Mouse (Mus musculus): ENCODE measurements around the gene Myo1d.
"Not testable (repeated sequence)": the region's sequence is repeated elsewhere in the genome, so short reads cannot be mapped to it uniquely, and the experiment has no call there.

Gene Myo1d

DNA sequence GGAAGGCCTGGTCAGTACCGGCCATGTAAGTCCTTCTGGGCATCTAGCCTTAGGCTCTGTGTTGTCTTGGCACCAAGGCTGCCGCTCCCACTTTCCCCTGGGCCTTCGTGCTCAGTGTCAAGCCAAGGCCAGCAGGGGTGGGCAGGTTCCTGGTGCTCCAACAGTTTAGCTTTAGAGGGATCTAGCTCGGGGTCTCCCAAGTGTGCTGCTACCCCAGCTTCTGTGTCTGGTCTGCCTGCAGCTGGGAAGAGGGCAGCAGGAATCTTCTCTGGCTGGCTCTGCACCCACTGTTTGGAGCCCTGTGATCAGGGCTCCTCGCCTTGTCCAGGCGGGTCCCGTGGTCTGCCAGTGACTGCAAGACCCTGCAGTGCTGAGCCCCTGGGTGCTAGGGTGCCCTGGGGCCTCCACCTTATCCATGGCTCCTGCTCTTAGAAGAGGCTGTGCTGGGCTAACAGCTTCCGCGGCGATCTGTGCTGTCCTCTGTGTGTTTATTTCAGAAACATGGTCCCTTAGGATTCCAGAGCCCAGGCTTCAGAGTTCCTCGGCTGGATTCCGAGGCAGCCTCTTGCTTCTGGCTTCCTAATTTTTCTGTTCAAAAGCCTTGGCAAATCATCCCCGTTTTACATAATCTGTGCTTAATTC lies 298.3 kb downstream of the Myo1d start:
- DNase-seq (ENCODE audit: low spot score in 2 of 2) = no peak

DNA sequence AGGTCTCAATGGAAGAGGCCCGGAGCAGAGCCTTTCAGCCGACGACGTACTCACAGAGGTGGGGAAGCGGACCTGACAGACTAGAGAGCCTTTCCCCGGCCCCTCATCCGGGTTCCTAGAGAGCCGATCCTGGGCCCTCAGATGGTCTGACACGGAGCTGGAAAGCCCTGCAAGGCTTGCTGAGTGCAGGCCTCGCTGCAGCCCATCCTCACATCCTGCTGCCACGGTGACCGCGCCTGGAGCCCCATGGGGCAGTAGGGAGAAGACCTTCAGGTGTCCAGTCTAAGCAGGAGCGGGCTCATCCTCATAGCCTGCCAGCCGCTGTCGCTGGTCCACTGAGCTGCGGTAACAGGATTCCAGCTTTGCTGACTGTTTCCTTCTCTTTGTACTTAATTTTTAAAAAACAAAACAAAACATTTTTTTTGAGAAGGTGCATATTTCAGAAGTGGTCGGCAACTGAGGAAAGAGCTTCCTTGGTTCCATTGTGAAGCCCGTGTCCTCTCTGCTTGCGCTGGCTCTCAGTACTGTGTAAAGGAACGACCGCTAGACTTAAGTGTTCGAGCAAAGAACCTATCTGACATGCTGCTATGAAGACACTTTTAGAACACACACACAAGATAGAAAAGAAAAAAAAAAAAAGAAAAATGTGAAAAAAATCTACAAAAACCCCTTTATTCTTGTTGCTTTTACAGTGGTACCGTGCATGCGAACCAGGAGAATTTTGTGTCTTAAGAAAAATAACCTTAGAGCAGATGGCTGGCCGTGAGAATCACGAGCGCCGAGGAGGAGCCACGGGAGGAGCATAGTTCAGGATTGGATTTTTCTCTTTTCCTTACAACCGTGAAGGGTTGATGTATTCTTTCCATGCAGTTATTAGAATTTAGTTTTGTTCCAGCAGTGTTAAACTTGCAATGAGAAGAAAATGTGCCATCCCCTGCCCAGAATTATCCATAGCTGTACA lies 299.6 kb downstream of the Myo1d start:
- no peak for DNase-seq (ENCODE audit: low spot score in 2 of 2)

DNA sequence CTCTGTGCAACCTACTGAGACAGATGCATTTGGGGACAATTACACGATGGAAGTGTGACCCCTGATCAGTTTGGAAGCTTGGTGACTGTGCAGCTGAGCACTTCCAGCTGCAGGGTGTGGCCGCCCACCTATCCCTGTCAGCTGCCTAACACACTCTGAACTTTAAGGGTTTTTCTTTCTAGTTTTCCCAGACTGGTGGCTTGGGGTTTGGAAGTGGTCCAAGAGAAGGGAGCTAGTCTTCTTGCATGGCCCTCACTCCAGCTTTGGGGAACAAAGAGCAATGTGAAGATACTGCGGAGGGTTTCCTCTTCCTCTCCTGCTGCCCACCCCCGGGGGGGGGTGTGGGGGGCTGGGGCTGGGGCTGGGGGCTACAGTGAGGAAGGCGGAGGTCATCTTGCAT lies 300.4 kb downstream of the Myo1d start:
- no peak for DNase-seq (ENCODE audit: low spot score in 2 of 2)

DNA sequence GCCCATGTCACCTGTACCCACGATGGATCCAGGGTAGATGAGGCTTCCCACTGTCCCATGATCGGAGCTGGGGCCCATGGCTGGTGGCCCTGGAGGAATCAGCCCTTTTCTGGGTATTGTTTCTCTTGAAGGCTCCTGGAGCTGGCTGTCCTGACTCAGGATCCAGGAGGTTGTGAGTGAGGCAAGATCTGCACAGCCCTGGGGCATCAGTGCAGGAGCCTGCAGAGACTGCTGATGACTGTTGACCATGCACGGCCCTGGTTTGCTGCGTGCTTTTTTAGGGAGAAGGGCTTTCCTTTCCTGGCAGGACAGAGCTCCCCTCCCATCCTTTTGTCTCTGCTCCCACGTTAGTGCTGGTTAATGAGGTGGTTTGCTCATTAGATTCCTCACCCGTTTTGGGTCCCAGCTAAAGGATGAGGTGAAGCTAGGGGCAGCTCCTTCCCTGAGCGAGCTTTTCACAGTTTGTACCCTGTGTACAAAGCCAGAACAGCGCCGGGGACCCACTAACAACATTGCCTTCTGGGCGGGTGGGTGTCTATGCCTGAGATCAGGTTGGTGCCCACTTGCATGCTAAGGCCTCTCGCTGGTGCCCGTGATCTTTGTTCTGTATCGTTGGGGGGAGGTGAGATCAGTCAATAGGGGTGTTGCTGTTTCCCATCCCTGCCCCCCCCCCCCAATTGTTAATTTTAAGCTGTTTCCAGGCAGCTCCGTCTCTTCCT lies 301.0 kb downstream of the Myo1d start:
- DNase-seq (ENCODE audit: low spot score in 2 of 2) = no peak

DNA sequence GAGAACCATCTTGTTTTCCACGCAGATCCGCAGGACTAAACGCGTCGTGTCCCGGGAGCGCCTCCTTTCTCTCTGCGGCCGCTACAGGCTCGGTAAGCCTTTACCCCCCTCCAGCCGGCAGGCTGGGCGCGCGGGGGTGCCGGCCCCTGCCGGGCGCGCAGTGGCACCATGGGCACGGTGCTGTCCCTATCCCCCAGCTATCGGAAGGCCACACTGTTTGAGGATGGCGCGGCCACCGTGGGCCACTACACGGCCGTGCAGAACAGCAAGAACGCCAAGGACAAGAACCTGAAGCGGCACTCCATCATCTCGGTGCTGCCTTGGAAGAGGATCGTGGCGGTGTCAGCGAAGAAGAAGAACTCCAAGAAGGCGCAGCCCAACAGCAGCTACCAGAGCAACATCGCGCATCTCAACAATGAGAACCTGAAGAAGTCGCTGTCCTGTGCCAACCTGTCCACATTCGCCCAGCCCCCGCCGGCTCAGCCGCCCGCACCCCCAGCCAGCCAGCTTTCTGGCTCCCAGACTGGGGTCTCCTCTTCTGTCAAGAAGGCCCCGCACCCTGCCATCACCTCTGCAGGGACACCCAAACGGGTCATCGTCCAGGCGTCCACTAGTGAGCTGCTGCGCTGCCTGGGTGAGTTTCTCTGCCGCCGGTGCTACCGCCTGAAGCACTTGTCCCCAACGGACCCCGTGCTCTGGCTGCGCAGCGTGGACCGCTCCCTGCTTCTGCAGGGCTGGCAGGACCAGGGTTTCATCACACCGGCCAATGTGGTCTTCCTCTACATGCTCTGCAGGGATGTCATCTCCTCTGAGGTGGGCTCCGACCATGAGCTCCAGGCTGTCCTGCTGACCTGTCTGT lies 302.3 kb downstream of the Myo1d start:
- DNase-seq (ENCODE audit: low spot score in 2 of 2) = no peak

DNA sequence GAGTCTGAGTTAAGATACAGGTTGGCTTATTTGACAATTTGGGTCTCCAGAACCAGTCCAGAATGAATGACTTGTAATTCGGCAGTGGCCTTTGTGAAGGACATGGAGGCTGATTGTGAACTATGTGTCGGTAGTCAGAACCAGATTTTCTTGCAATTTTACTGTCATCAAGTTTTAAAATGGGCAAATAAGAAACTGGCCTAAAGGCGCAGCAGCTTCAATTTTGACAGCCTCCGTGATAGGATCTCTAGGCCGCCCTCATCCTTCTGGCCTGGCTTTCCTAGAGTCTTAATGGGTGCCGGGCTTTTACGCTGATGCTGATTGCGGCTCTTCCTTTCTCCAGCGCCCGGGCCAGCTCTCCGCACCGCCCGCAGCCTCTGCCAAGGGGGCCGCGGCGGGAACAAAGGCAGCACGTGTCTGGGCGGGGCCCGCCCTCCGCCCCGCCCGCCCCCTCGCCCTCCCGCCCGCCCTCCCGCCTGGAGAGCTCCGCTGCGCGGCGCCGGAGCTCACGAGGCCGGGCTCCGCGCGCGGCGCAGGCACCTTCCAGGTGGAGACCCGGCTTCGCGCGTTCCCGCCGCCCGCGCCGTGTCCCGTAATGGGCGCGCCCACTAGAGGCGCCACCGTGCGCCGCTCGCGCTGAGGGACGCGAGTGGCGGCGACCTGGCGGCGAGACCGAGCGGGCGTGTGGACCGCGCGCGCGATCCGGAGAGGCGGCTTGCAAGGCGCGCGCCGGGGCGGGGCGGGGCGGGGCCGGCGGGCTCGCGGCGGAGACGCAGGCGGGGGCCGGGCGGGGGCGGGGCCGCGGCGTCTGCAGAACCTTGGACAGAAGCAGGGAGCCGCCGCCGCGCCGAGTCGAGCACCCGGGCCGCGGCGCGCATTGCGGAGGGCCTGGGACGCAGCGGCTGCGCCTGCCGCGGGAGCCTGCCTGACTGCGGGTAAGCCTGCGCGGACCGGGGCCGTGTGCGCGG lies 303.3 kb downstream of the Myo1d start, which contains the start of gene Cdk5r1:
TSS of gene Cdk5r1 (plus strand) at position 802 of the 968 bp plus-strand sequence.
- DNase-seq (ENCODE audit: low spot score in 2 of 2) = peak; percentile 84 to 92

DNA sequence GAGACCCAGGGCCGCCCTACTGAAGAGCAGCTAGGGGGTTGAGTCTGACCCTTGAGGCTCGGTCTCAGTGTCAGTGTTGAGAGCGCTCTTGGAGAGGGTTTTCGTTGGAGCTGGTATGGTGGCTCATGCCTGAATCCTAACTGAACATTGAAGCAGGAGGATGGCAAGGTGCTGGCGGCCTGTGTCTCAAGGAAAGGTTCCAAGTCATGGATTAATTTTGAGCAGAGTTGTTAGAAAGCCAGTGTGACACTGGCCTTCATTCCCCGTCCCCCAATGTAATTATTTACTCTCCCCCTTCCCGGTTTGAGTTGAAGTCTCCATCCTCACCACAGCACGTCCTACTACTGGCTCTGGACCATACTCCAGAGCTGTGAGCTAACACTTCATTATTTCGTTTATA lies 304.3 kb downstream of the Myo1d start:
- DNase-seq (ENCODE audit: low spot score in 2 of 2) = no peak

DNA sequence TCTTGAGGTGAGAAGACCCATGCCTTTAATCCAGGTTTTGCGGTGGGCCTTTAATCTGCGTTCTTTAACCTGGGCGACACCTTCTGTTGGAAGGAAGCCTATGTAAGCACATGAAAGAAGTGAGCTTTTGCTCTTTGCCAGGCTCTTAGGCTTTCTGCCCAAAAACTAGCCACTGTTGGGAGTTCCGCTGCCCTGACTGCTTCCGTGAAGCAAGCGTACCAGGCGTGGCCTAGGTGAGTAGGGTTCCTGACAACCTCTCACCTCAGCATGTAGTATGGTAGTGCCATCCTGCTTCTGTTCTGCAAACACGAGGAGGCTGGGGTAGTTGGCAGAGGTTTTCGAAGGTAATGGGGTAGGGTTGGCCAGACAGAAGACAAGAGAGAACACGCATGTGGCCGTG lies 305.0 kb downstream of the Myo1d start:
- DNase-seq (ENCODE audit: low spot score in 2 of 2) = peak in 1 of 2 experiments; percentile 8

DNA sequence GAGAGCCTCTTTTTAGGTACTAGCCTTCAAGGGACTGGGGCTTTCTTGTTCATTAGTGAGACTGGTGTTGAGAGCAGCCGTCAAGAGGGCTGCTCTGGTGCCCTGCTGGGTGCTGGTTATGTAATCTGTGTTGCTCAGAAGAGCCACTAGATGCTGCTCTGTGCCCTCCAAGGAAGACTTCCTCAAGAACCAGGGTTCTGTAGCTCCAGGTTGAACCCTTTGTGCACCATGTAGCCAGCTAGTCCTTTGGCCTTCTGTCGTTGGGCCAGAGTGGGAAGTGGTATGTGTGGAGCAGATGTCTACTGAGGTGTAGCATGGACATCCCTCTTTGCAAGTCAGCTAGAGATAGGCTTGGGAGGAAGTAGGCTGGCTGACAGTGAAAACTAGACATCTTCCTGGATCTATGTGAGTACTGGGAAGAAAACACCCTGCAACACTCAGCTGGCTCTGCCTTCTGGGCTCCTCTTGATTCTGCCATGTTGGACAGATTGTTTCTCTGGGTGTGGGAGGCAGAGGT lies 305.6 kb downstream of the Myo1d start:
- peak in 1 of 2 experiments; percentile 60 for DNase-seq (ENCODE audit: low spot score in 2 of 2)

DNA sequence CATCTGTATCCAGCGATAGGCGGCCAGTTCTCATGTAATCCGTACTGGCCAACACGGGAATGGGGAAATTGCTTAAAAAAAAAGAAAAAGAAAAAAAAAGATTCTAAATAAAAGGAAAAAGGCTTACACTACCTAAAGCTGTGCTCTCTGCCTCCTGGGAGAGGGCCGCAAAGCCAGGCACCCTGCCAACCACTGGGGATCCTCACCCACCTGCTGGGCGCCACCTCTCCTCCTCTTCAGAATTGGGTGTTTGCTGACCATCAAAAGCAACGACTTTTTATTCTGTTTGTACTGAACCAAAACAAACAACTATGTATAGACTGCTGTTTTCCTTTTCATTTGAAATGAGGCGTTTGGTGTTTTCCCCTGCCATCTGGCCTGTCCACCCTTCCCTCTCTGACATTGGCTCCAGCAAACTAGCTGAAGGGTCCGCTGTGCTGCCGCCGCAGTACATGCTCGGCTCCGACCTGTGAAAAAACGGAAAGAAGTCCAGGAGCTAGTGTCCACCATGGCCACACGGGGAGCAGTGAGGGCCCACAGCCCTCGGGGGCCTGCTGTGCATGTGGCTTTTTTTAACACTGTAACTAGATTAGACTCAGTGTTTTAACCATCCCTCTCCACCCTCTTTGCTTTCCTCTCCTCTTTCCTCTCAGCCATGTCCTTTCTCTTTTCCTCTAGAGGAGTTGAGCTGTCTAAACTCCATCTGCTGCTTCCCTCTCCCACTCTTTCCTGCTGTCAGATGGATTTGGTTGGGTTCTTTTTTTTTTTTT lies 307.8 kb downstream of the Myo1d start:
- peak in 1 of 2 experiments; percentile 22 for DNase-seq (ENCODE audit: low spot score in 2 of 2)

DNA sequence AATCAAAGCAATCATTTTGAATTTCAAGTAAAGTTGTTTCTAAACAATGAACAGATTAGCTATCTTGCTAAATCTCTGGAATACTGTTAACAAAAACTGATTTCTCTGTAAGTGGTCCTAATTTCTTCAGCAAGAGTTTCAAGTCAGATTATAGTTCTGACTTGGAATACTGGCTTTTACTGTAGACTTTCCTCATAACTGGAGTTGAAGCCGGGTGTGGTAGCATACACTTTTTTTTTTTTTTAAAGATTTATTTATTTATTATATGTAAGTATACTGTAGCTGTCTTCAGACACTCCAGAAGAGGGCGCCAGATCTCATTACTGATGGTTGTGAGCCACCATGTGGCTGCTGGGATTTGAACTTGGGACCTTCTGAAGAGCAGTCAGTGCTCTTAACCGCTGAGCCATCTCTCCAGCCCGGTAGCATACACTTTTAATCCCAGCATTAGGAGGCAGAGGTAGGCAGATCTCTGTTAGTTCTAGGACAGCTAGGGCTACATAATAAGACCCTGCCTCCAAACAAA lies 316.2 kb downstream of the Myo1d start:
- not testable (repeated sequence) for DNase-seq (ENCODE audit: low spot score in 2 of 2)

DNA sequence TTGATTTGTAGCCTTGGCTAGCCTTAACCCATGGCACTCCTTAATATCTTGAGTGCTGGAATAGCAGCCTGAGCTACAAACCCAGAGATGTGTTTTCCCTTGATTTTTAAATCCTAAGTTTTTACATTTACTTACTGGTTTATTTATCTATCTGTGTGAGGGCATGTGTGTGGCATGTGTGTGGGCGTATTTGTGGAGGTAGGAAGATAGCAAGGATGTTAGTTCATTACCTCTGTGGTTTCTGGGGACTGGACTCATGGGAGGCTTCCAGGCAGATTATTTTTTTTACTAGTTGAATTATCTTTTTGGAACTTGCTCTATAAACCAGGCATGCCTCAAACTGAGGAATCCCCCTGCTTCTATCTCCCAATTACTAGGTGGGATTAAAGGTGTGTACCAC lies 326.6 kb downstream of the Myo1d start:
- DNase-seq (ENCODE audit: low spot score in 2 of 2) = no peak

DNA sequence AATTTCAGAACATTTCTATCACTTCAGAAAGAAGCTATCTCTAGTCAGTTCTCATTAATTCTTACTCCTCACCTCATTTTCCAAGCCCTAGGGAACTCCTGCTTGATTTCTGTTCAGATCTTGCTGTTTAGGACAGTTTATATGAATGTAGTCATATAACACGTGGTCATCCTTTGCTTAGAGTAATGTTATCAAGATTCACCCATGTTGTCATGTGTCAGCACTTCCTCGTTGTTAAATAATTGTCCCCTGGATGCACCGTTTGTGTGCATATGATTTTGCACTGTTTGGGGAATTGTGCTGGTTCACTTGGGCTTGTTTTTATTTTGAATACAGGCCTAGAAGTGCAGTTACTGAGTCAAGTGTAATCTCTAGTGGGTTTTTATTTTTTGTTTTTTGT lies 327.6 kb downstream of the Myo1d start:
- no peak for DNase-seq (ENCODE audit: low spot score in 2 of 2)

DNA sequence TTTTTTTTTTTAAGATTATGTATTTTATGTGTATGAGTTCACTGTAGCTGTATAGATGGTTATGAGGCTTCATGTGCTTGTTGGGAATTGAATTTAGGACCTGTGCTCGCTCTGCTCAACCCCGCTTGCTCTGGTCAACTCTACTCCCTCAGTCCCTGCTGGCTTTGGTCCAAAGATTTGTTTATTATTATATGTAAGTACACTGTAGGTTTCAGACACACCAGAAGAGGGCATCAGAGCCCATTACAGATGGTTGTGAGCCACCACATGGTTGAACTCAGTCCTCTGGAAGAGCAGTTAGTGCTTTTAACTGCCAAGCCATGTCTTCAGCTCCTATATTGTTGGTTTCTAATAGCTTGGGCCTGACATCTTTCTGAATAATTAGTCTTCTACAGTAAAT lies 330.0 kb downstream of the Myo1d start:
- DNase-seq (ENCODE audit: low spot score in 2 of 2) = no peak

DNA sequence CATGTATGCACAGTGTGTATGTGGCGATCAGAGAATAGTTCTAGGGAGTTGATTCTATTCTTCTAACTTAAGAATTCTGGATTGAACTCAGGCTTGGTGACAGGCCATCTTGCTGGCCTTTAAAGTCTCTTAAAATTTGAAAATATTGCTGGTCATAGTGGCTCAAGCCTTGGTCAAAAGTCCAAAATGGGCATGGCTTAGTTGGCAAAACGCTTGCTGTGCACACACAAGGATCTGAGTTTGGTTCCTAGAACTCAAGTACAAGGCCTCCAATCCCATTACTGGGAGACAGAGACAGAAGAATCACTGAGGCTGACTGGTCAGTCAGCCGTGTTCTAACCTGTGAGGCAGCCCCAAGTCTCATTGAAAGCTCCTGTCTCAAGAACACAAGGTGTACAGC lies 332.9 kb downstream of the Myo1d start:
- no peak for DNase-seq (ENCODE audit: low spot score in 2 of 2)
